In genomic region chr5:100536638-100537037, GRCm38 (mm10) we compare ENCODE assay signal across 7 mouse cellular contexts. TPM values are rescaled to one million over a fixed set of nuclear protein-coding genes. Genes with fewer than 3 reads are reported as not detected.
DNase-seq lines count a peak whose midpoint lies in the region; ATAC-seq and TF ChIP-seq lines count a peak whose summit lies in the region.

No protein-coding gene starts in this region.

- no peak overlapping the region for H3K9ac ChIP-seq in kidney, postnatal 0 days (ENCODE audit: low read depth, low read length)

- no peaks in the 10 kb centered on the region for H3K4me1 ChIP-seq in kidney, postnatal 0 days (replicated peaks; ENCODE audit: insufficient read depth, low read length)

- H3K9me3 ChIP-seq in kidney, postnatal 0 days (replicated peaks; ENCODE audit: low read length), result no peaks in the 10 kb centered on the region

- DNase-seq in layer of hippocampus, adult 2 months (ENCODE audit: low spot score in 2 of 2), result no peak
- DNase-seq in layer of hippocampus, postnatal 14 days (ENCODE audit: low spot score in 2 of 2), result no peak
- peak; percentile 27 for DNase-seq in ES-CJ7 (ENCODE audit: low read depth, low spot score)
- DNase-seq in brain, embryonic 14.5 days (ENCODE audit: low read depth), result peak; percentile 49
- DNase-seq in kidney, postnatal 0 days (ENCODE audit: low spot score), result peak; percentile 80
- DNase-seq in natural killer cell, adult 2 months (ENCODE audit: low spot score in 2 of 2), result peak; percentile 39 to 43
- no peak for DNase-seq in urinary bladder, postnatal 4 days (ENCODE audit: low spot score in 2 of 2)

- H3K4me2 ChIP-seq in kidney, postnatal 0 days (ENCODE audit: low read length), result no peak overlapping the region

- H3K27me3 ChIP-seq in kidney, postnatal 0 days (ENCODE audit: insufficient read depth, low read length), result no peaks in the 10 kb centered on the region

- no peak overlapping the region for H3K27ac ChIP-seq in layer of hippocampus, adult 2 months
- no peak overlapping the region for H3K27ac ChIP-seq in kidney, postnatal 0 days

- TF ChIP-seq POLR2A in brain, embryonic 14.5 days (IDR thresholded peaks at IDR 0.05; ENCODE audit: borderline replicate concordance, extremely low read depth, insufficient read depth, insufficient read length, poor library complexity, severe bottlenecking), result no peak

- H3K36me3 ChIP-seq in kidney, postnatal 0 days (ENCODE audit: insufficient read depth, low read length), result peaks cover 39% of the 10 kb centered on the region

- ATAC-seq in kidney, postnatal 0 days (replicated peaks; ENCODE audit: low FRiP score, low read depth), result no peak

- peak; percentile 90 for TF ChIP-seq CTCF in layer of hippocampus, adult 2 months (conservative IDR thresholded peaks at IDR 0.05)
- peak; percentile 60 for TF ChIP-seq CTCF in brain, embryonic 14.5 days (IDR thresholded peaks at IDR 0.05; ENCODE audit: borderline replicate concordance, extremely low read depth, insufficient read depth, insufficient read length)
- TF ChIP-seq CTCF in kidney, postnatal 0 days (IDR thresholded peaks at IDR 0.05; ENCODE audit: low read depth), result peak; percentile 82

- 81% methylated on average over 3 of the region's 3 CpGs for WGBS in kidney, postnatal 0 days

- H3K4me3 ChIP-seq in layer of hippocampus, adult 2 months, result no peak overlapping the region
- no peak overlapping the region for H3K4me3 ChIP-seq in kidney, postnatal 0 days (replicated peaks; ENCODE audit: low read depth, low read length)

RNA-seq across cellular contexts. Expression of gene Cops4, which starts 18.5 kb away (rescaled TPM):
- total RNA-seq in layer of hippocampus, adult 2 months (2021), result 10 to 100 TPM; 78.8 to 81.4 TPM
- total RNA-seq in layer of hippocampus, postnatal 14 days (2021), result 10 to 100 TPM; 75.5 to 77.9 TPM
- polyA plus RNA-seq in brain, embryonic 14.5 days (2012; rRNA removed), result 72.4 and 87.0 TPM in 2 replicates
- 142 and 156 TPM in 2 replicates for polyA plus RNA-seq in kidney, postnatal 0 days (2015; fragmentation: Nextera tagmentation; extraction: Ambion mirVana)

RNA-seq across cellular contexts. Expression of gene Plac8, which starts 35.4 kb away (rescaled TPM):
- not detected for total RNA-seq in layer of hippocampus, adult 2 months (2021)
- not detected for total RNA-seq in layer of hippocampus, postnatal 14 days (2021)
- 1.6 and 2.3 TPM in 2 replicates for polyA plus RNA-seq in brain, embryonic 14.5 days (2012; rRNA removed)
- polyA plus RNA-seq in kidney, postnatal 0 days (2015; fragmentation: Nextera tagmentation; extraction: Ambion mirVana), result 146 and 169 TPM in 2 replicates

RNA-seq across cellular contexts. Expression of gene Lin54, which starts 36.2 kb away (rescaled TPM):
- 10 to 100 TPM; 16.2 to 19.0 TPM for total RNA-seq in layer of hippocampus, adult 2 months (2021)
- total RNA-seq in layer of hippocampus, postnatal 14 days (2021), result 10 to 100 TPM; 14.0 to 17.9 TPM
- 8.6 and 9.4 TPM in 2 replicates for polyA plus RNA-seq in brain, embryonic 14.5 days (2012; rRNA removed)
- polyA plus RNA-seq in kidney, postnatal 0 days (2015; fragmentation: Nextera tagmentation; extraction: Ambion mirVana), result 8.6 and 9.2 TPM in 2 replicates

Comparison
In these comparisons a context has a peak if more than half of its experiments do, and no peak if none do; other contexts are left out.
1. DNase-seq: peak in ES-CJ7 (single experiment), brain, embryonic 14.5 days (single experiment), kidney, postnatal 0 days (single experiment) and natural killer cell, adult 2 months (2 of 2); none in layer of hippocampus, adult 2 months (0 of 2), layer of hippocampus, postnatal 14 days (0 of 2) and urinary bladder, postnatal 4 days (0 of 2).
2. Peak in every context shown above with its lines, with median percentiles within 50 percentile points of each other: CTCF ChIP-seq.